Comparison of ENCODE assay signal across 8 mouse cellular contexts in the genomic region with DNA sequence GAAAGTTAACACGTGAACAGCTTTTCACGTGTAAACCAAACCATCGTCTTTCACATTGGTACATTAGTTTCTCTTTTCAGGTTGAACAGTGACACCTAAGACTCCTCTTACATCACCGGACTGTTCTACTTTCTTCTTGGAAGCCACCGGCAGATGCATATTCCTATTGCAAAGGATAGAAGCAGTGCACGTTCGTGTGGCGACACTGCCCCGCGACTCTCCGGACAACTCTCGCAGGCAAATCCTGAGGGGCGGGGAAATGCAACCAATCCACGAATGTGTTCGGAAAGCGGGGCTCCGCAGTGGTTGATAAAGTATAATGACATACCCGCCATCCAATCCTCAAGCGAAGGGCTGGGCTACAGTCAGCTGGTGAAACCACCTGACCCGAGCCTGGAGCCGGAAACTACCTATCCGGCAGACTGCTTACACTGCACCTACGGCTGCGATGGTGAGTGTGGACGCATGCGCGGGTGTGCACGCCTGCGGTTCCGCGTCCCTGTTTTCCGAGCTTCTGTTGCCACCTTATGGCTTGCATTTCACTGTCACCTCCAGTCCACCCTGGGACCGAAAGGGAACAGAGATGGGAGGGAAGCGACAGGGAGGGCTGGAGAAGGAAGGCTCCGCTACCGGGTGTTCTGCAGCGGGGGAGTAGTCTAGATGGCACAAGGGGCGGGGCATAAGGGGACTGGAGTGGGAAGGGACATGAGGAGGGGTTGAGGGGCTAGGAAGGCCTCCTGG. TPM values are rescaled to one million over a fixed set of nuclear protein-coding genes. Genes with fewer than 3 reads are reported as not detected.
DNase-seq lines count a peak whose midpoint lies in the region; ATAC-seq and TF ChIP-seq lines count a peak whose summit lies in the region.

A gene (plus strand): TSS at position 130 of the 741 bp plus-strand sequence.

- H3K27ac ChIP-seq in forebrain, embryonic 12.5 days, result peak within 1 kb of the TSS; percentile 78
- H3K27ac ChIP-seq in heart, postnatal 0 days (ENCODE audit: low read depth), result peak within 1 kb of the TSS; percentile 72
- H3K27ac ChIP-seq in liver, embryonic 16.5 days (ENCODE audit: low read length), result peak within 1 kb of the TSS; percentile 82
- peak within 1 kb of the TSS; percentile 85 for H3K27ac ChIP-seq in neural tube, embryonic 13.5 days (replicated peaks)
- H3K27ac ChIP-seq in testis, adult 2 months (ENCODE audit: control insufficient read depth, insufficient read depth, low read depth, low read length), result peak within 1 kb of the TSS; percentile 74

- peak within 1 kb of the TSS; percentile 77 for H3K4me2 ChIP-seq in forebrain, embryonic 12.5 days
- peak within 1 kb of the TSS; percentile 85 for H3K4me2 ChIP-seq in heart, postnatal 0 days (ENCODE audit: low read depth, low read length)
- H3K4me2 ChIP-seq in liver, embryonic 16.5 days (ENCODE audit: low read depth, low read length), result peak within 1 kb of the TSS; percentile 92
- peak within 1 kb of the TSS; percentile 77 for H3K4me2 ChIP-seq in neural tube, embryonic 13.5 days

- peak; percentile 94 for DNase-seq in c-Kit-positive CD71-positive TER-119-positive erythroid progenitor cells, embryonic 14.5 days (ENCODE audit: low spot score)
- peak; percentile 97 for DNase-seq in heart, postnatal 0 days (ENCODE audit: low spot score)
- peak; percentile 90 to 95 for DNase-seq in kidney, postnatal 4 days

- TF ChIP-seq POLR2A in testis, adult 2 months (IDR thresholded peaks at IDR 0.05; ENCODE audit: control insufficient read depth, low read depth, low read length), result peak; percentile 73

- peak; percentile 100 for ATAC-seq in forebrain, embryonic 12.5 days (ENCODE audit: low FRiP score)
- peak; percentile 100 for ATAC-seq in heart, postnatal 0 days (ENCODE audit: insufficient read depth, low read depth)
- peak; percentile 99 for ATAC-seq in liver, embryonic 16.5 days (ENCODE audit: low read depth)
- ATAC-seq in neural tube, embryonic 13.5 days (ENCODE audit: low read depth), result peak; percentile 100

- peaks cover 36% of the 10 kb centered on the region for H3K36me3 ChIP-seq in E14TG2a.4 (ENCODE audit: insufficient read depth, low read length)
- H3K36me3 ChIP-seq in forebrain, embryonic 12.5 days (replicated peaks), result peaks cover 27% of the 10 kb centered on the region
- H3K36me3 ChIP-seq in heart, postnatal 0 days (replicated peaks; ENCODE audit: control insufficient read depth, insufficient read depth, low read length), result peaks cover 15% of the 10 kb centered on the region
- H3K36me3 ChIP-seq in liver, embryonic 16.5 days (ENCODE audit: control insufficient read depth, insufficient read depth), result peaks cover 2% of the 10 kb centered on the region; the same call in 1 of the 2 replicates
- peaks cover 29% of the 10 kb centered on the region for H3K36me3 ChIP-seq in neural tube, embryonic 13.5 days
- H3K36me3 ChIP-seq in testis, adult 2 months (ENCODE audit: control insufficient read depth, insufficient read depth, low read length), result no peaks in the 10 kb centered on the region

- H3K4me1 ChIP-seq in E14TG2a.4 (replicated peaks; ENCODE audit: low read depth, low read length), result peaks cover 48% of the 10 kb centered on the region
- H3K4me1 ChIP-seq in forebrain, embryonic 12.5 days, result peaks cover 16% of the 10 kb centered on the region
- H3K4me1 ChIP-seq in heart, postnatal 0 days (ENCODE audit: control insufficient read depth, insufficient read depth), result peaks cover 9% of the 10 kb centered on the region; the same call in 1 of the 2 replicates
- H3K4me1 ChIP-seq in liver, embryonic 16.5 days (ENCODE audit: control insufficient read depth, low read depth, low read length), result peaks cover 31% of the 10 kb centered on the region
- H3K4me1 ChIP-seq in neural tube, embryonic 13.5 days (replicated peaks), result peaks cover 35% of the 10 kb centered on the region
- peaks cover 6% of the 10 kb centered on the region for H3K4me1 ChIP-seq in testis, adult 2 months (ENCODE audit: control insufficient read depth, insufficient read depth, low read length)

- peak within 1 kb of the TSS; percentile 95 for H3K4me3 ChIP-seq in E14TG2a.4 (replicated peaks; ENCODE audit: low read length)
- peak within 1 kb of the TSS; percentile 65 for H3K4me3 ChIP-seq in forebrain, embryonic 12.5 days (replicated peaks)
- H3K4me3 ChIP-seq in heart, postnatal 0 days (ENCODE audit: low read depth, low read length), result peak within 1 kb of the TSS; percentile 70
- H3K4me3 ChIP-seq in liver, embryonic 16.5 days (ENCODE audit: low read depth, low read length), result peak within 1 kb of the TSS; percentile 88
- peak within 1 kb of the TSS; percentile 65 for H3K4me3 ChIP-seq in neural tube, embryonic 13.5 days
- H3K4me3 ChIP-seq in testis, adult 2 months (ENCODE audit: control insufficient read depth, low read depth, low read length), result peak within 1 kb of the TSS; percentile 95

- no peaks in the 10 kb centered on the region for H3K9me3 ChIP-seq in E14TG2a.4 (ENCODE audit: low read length)
- H3K9me3 ChIP-seq in forebrain, embryonic 12.5 days, result no peaks in the 10 kb centered on the region
- H3K9me3 ChIP-seq in heart, postnatal 0 days (replicated peaks; ENCODE audit: control insufficient read depth, low read length), result no peaks in the 10 kb centered on the region
- H3K9me3 ChIP-seq in liver, embryonic 16.5 days (replicated peaks; ENCODE audit: control insufficient read depth, low read length), result no peaks in the 10 kb centered on the region
- H3K9me3 ChIP-seq in neural tube, embryonic 13.5 days, result no peaks in the 10 kb centered on the region

- H3K27me3 ChIP-seq in E14TG2a.4 (ENCODE audit: insufficient read depth, low read length), result no peaks in the 10 kb centered on the region
- H3K27me3 ChIP-seq in forebrain, embryonic 12.5 days, result no peaks in the 10 kb centered on the region
- H3K27me3 ChIP-seq in heart, postnatal 0 days (ENCODE audit: control insufficient read depth, insufficient read depth, low read length), result no peaks in the 10 kb centered on the region
- no peaks in the 10 kb centered on the region for H3K27me3 ChIP-seq in liver, embryonic 16.5 days (ENCODE audit: control insufficient read depth, insufficient read depth, low read depth, low read length)
- no peaks in the 10 kb centered on the region for H3K27me3 ChIP-seq in neural tube, embryonic 13.5 days
- no peaks in the 10 kb centered on the region for H3K27me3 ChIP-seq in testis, adult 2 months (ENCODE audit: control insufficient read depth, insufficient read depth, low read length)

- WGBS in forebrain, embryonic 12.5 days, result under 1% methylated on average over 38 of the region's 38 CpGs
- under 1% methylated on average over 38 of the region's 38 CpGs for WGBS in heart, postnatal 0 days
- under 1% methylated on average over 38 of the region's 38 CpGs for WGBS in liver, embryonic 16.5 days (ENCODE audit: insufficient replicate concordance)
- under 1% methylated on average over 38 of the region's 38 CpGs for WGBS in neural tube, embryonic 13.5 days

- TF ChIP-seq EP300 in heart, postnatal 0 days (IDR thresholded peaks at IDR 0.05; ENCODE audit: low read depth), result no peak

- peak within 1 kb of the TSS; percentile 60 for H3K9ac ChIP-seq in forebrain, embryonic 12.5 days
- peak within 1 kb of the TSS; percentile 54 for H3K9ac ChIP-seq in heart, postnatal 0 days (replicated peaks; ENCODE audit: low read depth, low read length)
- peak within 1 kb of the TSS; percentile 80 for H3K9ac ChIP-seq in liver, embryonic 16.5 days (ENCODE audit: low read depth, low read length)
- peak within 1 kb of the TSS; percentile 81 for H3K9ac ChIP-seq in neural tube, embryonic 13.5 days

- no peak for TF ChIP-seq CTCF in E14TG2a.4 (conservative IDR thresholded peaks at IDR 0.05; ENCODE audit: low read length)
- TF ChIP-seq CTCF in heart, postnatal 0 days (IDR thresholded peaks at IDR 0.05; ENCODE audit: low read depth), result no peak
- peak; percentile 19; the same call in 1 of the 2 replicates for TF ChIP-seq CTCF in testis, adult 2 months (IDR thresholded peaks at IDR 0.05; ENCODE audit: control insufficient read depth, insufficient read depth, insufficient replicate concordance, low read depth, low read length)

RNA-seq across cellular contexts. Expression of the gene that starts here (rescaled TPM):
- 42.3 and 47.3 TPM in 2 replicates for polyA plus RNA-seq in forebrain, embryonic 12.5 days (2016; fragmentation: Nextera tagmentation; extraction: Ambion mirVana)
- total RNA-seq in heart, postnatal 0 days (2014; rRNA removed; ENCODE audit: low replicate concordance), result 60.2 and 102 TPM in 2 replicates
- polyA plus RNA-seq in heart, postnatal 0 days (2015; fragmentation: Nextera tagmentation; extraction: Ambion mirVana), result 101 and 104 TPM in 2 replicates
- 30.9 and 31.7 TPM in 2 replicates for polyA plus RNA-seq in liver, embryonic 16.5 days (2015; fragmentation: Nextera tagmentation; extraction: Ambion mirVana)
- 89.7 and 94.5 TPM in 2 replicates for polyA plus RNA-seq in neural tube, embryonic 13.5 days (2015; fragmentation: Nextera tagmentation; extraction: Ambion mirVana)
- polyA plus RNA-seq in testis, adult 2 months (2012; rRNA removed), result 23.2 and 28.3 TPM in 2 replicates

Comparison
In these comparisons a context has a peak if more than half of its experiments do, and no peak if none do; other contexts are left out.
1. Peak in every context shown above with its lines: DNase-seq, ATAC-seq, H3K4me3 ChIP-seq and H3K27ac ChIP-seq.